Mouse (Mus musculus): ENCODE measurements at regions not wholly inside any gene's neighbourhood (a gene's known extent, or its start where the extent isn't known, plus 50 kb on each side); places are given as distances from the start of the nearest gene placed in this dataset.
A peak's percentile ranks its signal among the peaks of the same experiment; 100 is the strongest.
"Not testable (repeated sequence)": the region's sequence is repeated elsewhere in the genome, so short reads cannot be mapped to it uniquely, and the experiment has no call there.

- no peak for DNase-seq (ENCODE audit: low read depth, low spot score)
Observed at GRCm38 (mm10) chr4:18620361-18620760, 984.9 kb upstream of the Gm12353 start.

- no peak for DNase-seq (ENCODE audit: low read depth, low spot score)
Observed at GRCm38 (mm10) chr4:18639035-18639434, 966.2 kb upstream of the Gm12353 start.

GRCm38 (mm10) chr4:18649153-18649552 is 956.1 kb upstream of the Gm12353 start:
- no peak for DNase-seq (ENCODE audit: low read depth, low spot score)

GRCm38 (mm10) chr4:18685891-18686544 is 919.2 kb upstream of the Gm12353 start:
- no peak for DNase-seq (ENCODE audit: low read depth, low spot score)

GRCm38 (mm10) chr4:18694076-18694475 is 911.2 kb upstream of the Gm12353 start:
- peak; percentile 41 for DNase-seq (ENCODE audit: low read depth, low spot score)

- no peak for DNase-seq (ENCODE audit: low read depth, low spot score)
Observed at GRCm38 (mm10) chr4:18696246-18696645, 909.0 kb upstream of the Gm12353 start.

- DNase-seq (ENCODE audit: low read depth, low spot score) = peak; percentile 37
Observed at GRCm38 (mm10) chr4:18744241-18744640, 861.0 kb upstream of the Gm12353 start.

GRCm38 (mm10) chr4:18788398-18788797 is 816.9 kb upstream of the Gm12353 start:
- DNase-seq (ENCODE audit: low read depth, low spot score) = no peak

GRCm38 (mm10) chr4:18795740-18796394 is 809.4 kb upstream of the Gm12353 start:
- DNase-seq (ENCODE audit: low read depth, low spot score) = no peak

GRCm38 (mm10) chr4:18796395-18796740 is 808.9 kb upstream of the Gm12353 start:
- DNase-seq (ENCODE audit: low read depth, low spot score) = no peak

GRCm38 (mm10) chr4:18803109-18803508 is 802.1 kb upstream of the Gm12353 start:
- not testable (repeated sequence) for DNase-seq (ENCODE audit: low read depth, low spot score)
